Mouse (Mus musculus) neural tube, embryonic 11.5 days (tissue): ENCODE results near the gene Actl6b. TPM values are rescaled to one million over a fixed set of nuclear protein-coding genes. Genes with fewer than 3 reads are reported as not detected.
A peak's percentile ranks its signal among the peaks of the same experiment; 100 is the strongest.
"Not testable (repeated sequence)": the region's sequence is repeated elsewhere in the genome, so short reads cannot be mapped to it uniquely, and the experiment has no call there.

Experiments
- ATAC-seq: fragments of 200-750 bp; cut with Nextera tagmentation; 2 replicates; pipeline ENCODE4 v1.8.0; 2017; ENCODE audit warnings: moderate number of reproducible peaks, mild to moderate bottlenecking, moderate TSS enrichment, moderate library complexity; ENCODE audit not compliant: insufficient read depth, low FRiP score, low TSS enrichment
- DNase-seq: peaks from one replicate; pipeline ENCODE4 v3.0.0-alpha.2; 2015; ENCODE audit warnings: low spot score
- H3K27ac ChIP-seq: fragments of 300-500 bp; sonication (generic); 2 replicates; pipeline ENCODE4 v1.5.1; 2014; ENCODE audit warnings: low read depth, mild to moderate bottlenecking, low read length
- H3K27me3 ChIP-seq: fragments of 300-500 bp; sonication (generic); 2 replicates; pipeline ENCODE4 v1.6.1; 2014; ENCODE audit warnings: mild to moderate bottlenecking, low read length, mixed read lengths; ENCODE audit not compliant: control insufficient read depth, insufficient read depth
- H3K36me3 ChIP-seq: fragments of 300-500 bp; sonication (generic); 2 replicates; pipeline ENCODE4 v1.6.1; 2014; ENCODE audit warnings: mild to moderate bottlenecking, low read length, moderate library complexity, mixed read lengths; ENCODE audit not compliant: control insufficient read depth, insufficient read depth
- H3K4me1 ChIP-seq: fragments of 300-500 bp; sonication (generic); 2 replicates; pipeline ENCODE4 v1.6.1; 2014; ENCODE audit warnings: low read length, mixed read lengths; ENCODE audit not compliant: control insufficient read depth, insufficient read depth
- H3K4me2 ChIP-seq: fragments of 300-500 bp; sonication (generic); 2 replicates; pipeline ENCODE4 v1.6.1; 2014; ENCODE audit warnings: low read depth, mild to moderate bottlenecking, moderate library complexity
- H3K4me3 ChIP-seq: fragments of 300-500 bp; sonication (generic); 2 replicates; pipeline ENCODE4 v1.5.1; 2014; ENCODE audit warnings: low read depth, low read length
- H3K9ac ChIP-seq: fragments of 300-500 bp; sonication (generic); 2 replicates; pipeline ENCODE4 v1.6.1; 2014; ENCODE audit warnings: mild to moderate bottlenecking, low read length
- H3K9me3 ChIP-seq: fragments of 300-500 bp; sonication (generic); 2 replicates; pipeline ENCODE4 v1.6.1; 2016; ENCODE audit warnings: low read length; ENCODE audit not compliant: control insufficient read depth
- WGBS: fragments of 180-500 bp; shearing (Covaris S2); extraction: QIAGEN DNeasy Blood & Tissue Kit; methylation state at CpG from one replicate; pipeline ENCODE4 v1.1.7; 2014; 5-methylcytosine and 5-hydroxymethylcytosine counted together
- polyA plus RNA-seq: library from polyadenylated mRNA; unstranded; fragments of >200 nt; fragmentation: Nextera tagmentation; extraction: Ambion mirVana; gene quantifications from 2 replicates; pipeline ENCODE4 v1.2.1, GENCODE M21; 2014

The Actl6b gene
- polyA plus RNA-seq, 1 experiment from 2014 or later: 40.0 TPM

DNA sequence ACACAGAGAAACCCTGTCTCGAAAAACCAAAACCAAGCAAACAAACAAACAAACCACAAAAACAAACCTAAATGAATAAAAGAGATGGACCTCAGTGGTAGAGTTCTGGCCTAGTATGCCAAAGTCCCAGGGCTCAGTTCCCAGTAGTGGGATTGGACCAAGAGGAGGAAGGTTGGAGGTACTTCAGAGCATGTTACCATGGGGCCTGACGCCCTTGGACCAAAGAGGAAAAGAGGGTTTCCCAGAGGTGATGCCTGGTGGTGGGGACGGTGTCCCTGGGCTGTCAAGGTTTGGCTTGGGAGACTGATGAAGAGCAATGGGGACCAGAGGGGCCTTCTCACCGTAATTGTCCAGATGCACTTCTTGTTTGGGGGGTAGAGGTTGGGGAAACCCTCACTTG, 56.7 kb downstream of the Actl6b start:
- Histone ChIP-seq H3K9ac (no peak overlapping the region), H3K9me3 (no peaks in the 10 kb centered on the region), H3K4me1 (peaks cover 11% of the 10 kb centered on the region), H3K27me3 (0 out of 2 replicates have a peak, but pooled peaks cover 2% of the 10 kb centered on the region), H3K4me3 (peak overlapping the region; percentile 19), H3K36me3 (no peaks in the 10 kb centered on the region; the same call in 1 of the 2 replicates), H3K4me2 (peak overlapping the region; percentile 32; the same call in 1 of the 2 replicates), H3K27ac (no peak overlapping the region)
- 58% methylated on average over 4 of the region's 4 CpGs for WGBS
- no peak for ATAC-seq
- DNase-seq: no peak

DNA sequence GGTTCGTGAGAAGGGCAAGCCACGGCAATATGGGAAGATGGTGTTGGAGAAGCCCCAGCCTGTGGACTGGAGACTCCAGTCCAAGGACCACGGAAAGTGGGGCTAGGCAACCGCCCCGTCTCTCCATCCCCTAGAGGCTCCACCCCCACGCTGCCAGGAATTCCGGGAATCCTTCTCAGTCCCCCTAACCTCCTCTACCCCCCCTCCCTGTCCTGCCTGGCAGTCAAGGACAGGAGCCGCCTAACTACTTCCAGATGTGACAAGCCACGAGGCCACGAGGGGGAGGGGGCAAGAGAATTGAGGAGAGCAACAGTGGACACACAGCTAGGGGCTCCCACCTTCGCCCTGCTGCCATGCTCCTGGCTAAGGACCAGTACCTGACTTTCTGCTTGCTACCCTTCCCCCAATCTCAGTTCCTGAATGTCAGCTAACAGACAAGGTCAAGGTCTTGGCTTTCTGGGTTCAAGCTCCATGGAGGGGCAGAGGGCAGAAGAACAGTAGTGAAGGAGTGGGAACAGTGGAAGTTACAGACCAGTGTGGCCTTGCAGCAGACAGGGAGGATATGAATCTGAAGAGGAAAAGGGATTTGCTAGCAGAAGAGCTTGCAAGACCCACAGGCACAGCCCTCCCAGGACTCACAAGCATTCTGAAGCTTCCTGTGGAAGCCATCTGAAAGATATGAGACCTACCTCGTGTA, 57.4 kb downstream of the Actl6b start:
- no peaks in the 10 kb centered on the region; the same call in 1 of the 2 replicates for H3K36me3 ChIP-seq
- 0 out of 2 replicates have a peak, but pooled peaks cover 2% of the 10 kb centered on the region for H3K27me3 ChIP-seq
- peaks cover 11% of the 10 kb centered on the region for H3K4me1 ChIP-seq
- 14% methylated on average over 12 of the region's 12 CpGs for WGBS
- peak; percentile 82 for DNase-seq
- ATAC-seq: no peak
- H3K4me3 ChIP-seq: peak overlapping the region; percentile 19
- peak overlapping the region; percentile 41; the same call in 1 of the 2 replicates for H3K9ac ChIP-seq
- H3K27ac ChIP-seq: peak overlapping the region; percentile 83
- H3K9me3 ChIP-seq: no peaks in the 10 kb centered on the region
- peak overlapping the region; percentile 32 for H3K4me2 ChIP-seq

DNA sequence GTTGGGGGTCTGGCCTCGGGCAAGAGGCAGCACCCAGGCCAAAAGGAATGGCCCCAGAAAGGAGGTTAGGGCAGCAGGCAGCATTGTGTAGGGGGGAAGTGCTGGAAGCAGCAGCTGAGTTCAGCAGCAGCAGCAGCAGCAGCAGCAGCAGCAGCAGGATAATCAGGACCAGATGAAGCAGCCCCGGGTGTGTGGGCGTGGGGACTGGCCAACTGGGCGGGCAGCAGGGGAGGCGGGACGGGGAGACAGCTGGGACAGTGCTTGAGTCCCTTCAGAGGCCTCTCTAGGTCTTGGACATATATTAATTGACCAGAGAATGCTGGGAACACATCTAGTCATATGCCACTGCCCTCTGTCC, 57.9 kb downstream of the Actl6b start:
- Histone ChIP-seq H3K4me1 (peaks cover 11% of the 10 kb centered on the region), H3K27ac (peak overlapping the region; percentile 83), H3K9ac (peak overlapping the region; percentile 41; the same call in 1 of the 2 replicates), H3K36me3 (no peaks in the 10 kb centered on the region; the same call in 1 of the 2 replicates), H3K9me3 (no peaks in the 10 kb centered on the region), H3K27me3 (0 out of 2 replicates have a peak, but pooled peaks cover 2% of the 10 kb centered on the region), H3K4me3 (0 out of 2 replicates have a peak overlapping the region, but pooled peaks have one; percentile 10), H3K4me2 (peak overlapping the region; percentile 32)
- ATAC-seq (no peak), DNase-seq (peak; percentile 64)
- 22% methylated on average over 6 of the region's 6 CpGs for WGBS

DNA sequence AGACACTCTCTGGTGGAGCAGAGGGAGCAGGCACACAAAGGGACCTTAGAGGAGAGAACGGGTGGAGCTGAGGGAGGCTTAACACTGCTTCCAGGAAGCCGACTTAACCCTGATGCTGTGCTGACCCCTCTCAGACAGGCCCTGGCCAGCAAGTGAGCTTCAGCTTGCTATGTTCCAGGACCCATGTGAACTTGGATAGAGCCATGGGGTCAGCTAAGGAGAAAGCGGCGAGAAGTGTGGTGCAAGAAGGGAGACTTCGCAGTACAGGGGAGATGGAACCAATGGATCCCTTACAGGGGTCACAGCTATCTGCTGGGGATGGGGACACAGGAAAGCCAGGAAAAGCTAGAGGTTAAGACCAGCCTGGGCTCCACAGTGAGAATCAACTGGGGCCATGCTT, 59.8 kb downstream of the Actl6b start:
- Histone ChIP-seq H3K9ac (no peak overlapping the region), H3K4me3 (no peak overlapping the region), H3K27ac (no peak overlapping the region), H3K4me1 (peaks cover 6% of the 10 kb centered on the region), H3K36me3 (no peaks in the 10 kb centered on the region), H3K27me3 (0 out of 2 replicates have a peak, but pooled peaks cover 2% of the 10 kb centered on the region), H3K9me3 (no peaks in the 10 kb centered on the region), H3K4me2 (no peak overlapping the region)
- DNase-seq (no peak), ATAC-seq (no peak)
- WGBS: 82% methylated on average over 5 of the region's 5 CpGs

DNA sequence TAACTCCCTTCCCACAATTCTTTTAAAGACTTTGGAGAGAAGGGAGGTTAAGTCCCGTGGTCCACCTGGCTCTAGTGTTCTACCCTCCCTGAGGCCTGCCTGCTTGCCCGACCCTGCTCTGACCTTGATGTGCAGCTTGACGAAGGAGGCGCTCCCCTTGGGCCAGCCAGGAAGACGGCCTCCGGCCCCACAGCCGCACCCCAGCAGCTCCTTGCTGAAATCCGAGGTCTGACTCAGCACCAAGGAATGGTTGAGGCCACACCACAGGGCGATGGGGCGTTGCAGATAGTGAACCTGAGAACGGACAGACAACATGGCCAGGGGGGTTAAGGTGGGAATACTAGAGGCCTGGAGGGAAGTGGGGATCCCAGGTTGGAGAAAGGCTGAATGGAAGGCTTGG, 60.2 kb downstream of the Actl6b start, which contains the start of gene Pcolce:
TSS of gene Pcolce (minus strand) at position 235 of the 400 bp plus-strand sequence.
- 65% methylated on average over 11 of the region's 11 CpGs for WGBS
- H3K4me2 ChIP-seq: no peak within 1 kb of the TSS
- DNase-seq (no peak), ATAC-seq (no peak)
- no peak within 1 kb of the TSS for H3K27ac ChIP-seq
- no peak within 1 kb of the TSS for H3K4me3 ChIP-seq
- H3K36me3 ChIP-seq: no peaks in the 10 kb centered on the region
- no peaks in the 10 kb centered on the region for H3K9me3 ChIP-seq
- H3K27me3 ChIP-seq: 0 out of 2 replicates have a peak, but pooled peaks cover 2% of the 10 kb centered on the region
- peaks cover 1% of the 10 kb centered on the region for H3K4me1 ChIP-seq
- H3K9ac ChIP-seq: no peak within 1 kb of the TSS

DNA sequence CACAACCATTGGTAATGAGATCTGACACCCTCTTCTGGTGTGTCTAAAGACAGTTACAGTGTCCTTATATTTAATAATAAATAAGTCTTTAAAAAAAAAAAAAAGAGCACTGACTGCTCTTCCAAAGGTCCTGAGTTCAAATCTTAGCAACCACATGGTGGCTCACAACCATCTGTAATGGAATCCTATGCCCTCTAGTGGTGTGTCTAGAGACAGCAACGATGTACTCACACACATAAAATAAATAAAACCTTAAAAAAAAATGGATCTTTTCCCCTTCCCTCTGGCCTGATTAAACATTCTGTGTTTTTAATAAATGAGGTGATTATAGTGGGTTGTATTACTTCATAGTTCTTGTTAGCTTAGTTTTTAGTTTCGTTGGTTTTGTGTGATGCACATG, 61.6 kb downstream of the Actl6b start:
- H3K9ac ChIP-seq, ATAC-seq, H3K4me3 ChIP-seq, H3K4me1 ChIP-seq, H3K9me3 ChIP-seq, H3K36me3 ChIP-seq, H3K4me2 ChIP-seq, DNase-seq, H3K27me3 ChIP-seq, H3K27ac ChIP-seq: not testable (repeated sequence)
- WGBS: 89% methylated on average over 2 of the region's 2 CpGs

DNA sequence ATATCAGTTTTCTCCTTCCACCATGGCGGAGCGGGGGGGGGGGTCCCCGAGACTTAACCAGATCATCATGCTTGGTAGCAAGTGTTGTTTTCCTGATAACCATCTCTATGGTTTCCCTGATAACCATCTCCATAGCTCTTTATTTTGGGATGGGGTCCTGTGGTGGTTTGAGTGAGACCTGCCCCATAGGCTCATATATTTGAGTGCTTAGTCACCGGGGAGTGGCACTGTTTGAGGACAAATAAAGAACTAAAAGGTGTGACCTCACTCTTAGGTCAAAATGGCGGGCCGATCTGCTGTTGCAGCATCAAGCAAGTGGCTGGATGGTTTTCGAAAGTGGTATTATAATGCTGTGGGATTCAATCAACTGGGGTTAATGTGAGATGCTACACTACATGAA, 62.0 kb downstream of the Actl6b start:
- H3K4me1 ChIP-seq: no peaks in the 10 kb centered on the region
- no peak overlapping the region for H3K9ac ChIP-seq
- no peaks in the 10 kb centered on the region for H3K36me3 ChIP-seq
- H3K4me3 ChIP-seq: no peak overlapping the region
- DNase-seq (no peak), ATAC-seq (no peak)
- H3K27me3 ChIP-seq: no peaks in the 10 kb centered on the region
- no peak overlapping the region for H3K27ac ChIP-seq
- no peaks in the 10 kb centered on the region for H3K9me3 ChIP-seq
- no peak overlapping the region for H3K4me2 ChIP-seq
- 93% methylated on average over 7 of the region's 7 CpGs for WGBS
